In the genomic region with DNA sequence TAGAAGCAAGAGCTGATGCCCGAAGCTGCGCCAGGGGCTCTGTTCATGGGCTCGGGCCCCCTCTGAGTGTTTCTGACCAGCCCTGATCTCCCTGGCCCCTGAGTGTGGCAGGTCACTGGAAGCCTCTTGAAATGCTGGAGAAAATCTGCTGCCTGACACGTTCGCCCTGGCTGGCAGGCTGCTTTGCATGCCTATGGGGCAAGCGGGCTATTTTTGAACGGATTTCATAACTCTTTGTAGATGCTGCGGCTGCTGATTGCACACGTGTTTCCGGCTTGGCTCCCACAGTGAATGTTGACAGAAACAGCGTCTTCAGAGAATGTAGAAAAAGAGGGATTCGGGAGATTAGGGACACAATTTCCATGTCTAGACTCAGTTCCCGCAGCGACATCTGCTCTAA, we compare ENCODE assay signal across 8 mouse cellular contexts.
DNase-seq lines count a peak whose midpoint lies in the region; ATAC-seq and TF ChIP-seq lines count a peak whose summit lies in the region.

No protein-coding gene starts in this region.

- H3K27me3 ChIP-seq in hindbrain, embryonic 10.5 days (ENCODE audit: insufficient read depth, poor library complexity, severe bottlenecking), result no peaks in the 10 kb centered on the region
- H3K27me3 ChIP-seq in hindbrain, embryonic 11.5 days (ENCODE audit: control insufficient read depth, insufficient read depth, low read length), result no peaks in the 10 kb centered on the region
- no peaks in the 10 kb centered on the region for H3K27me3 ChIP-seq in limb, embryonic 15.5 days
- H3K27me3 ChIP-seq in midbrain, postnatal 0 days (ENCODE audit: insufficient read depth, low read length), result no peaks in the 10 kb centered on the region

- peak overlapping the region; percentile 40 for H3K27ac ChIP-seq in hindbrain, embryonic 10.5 days
- H3K27ac ChIP-seq in hindbrain, embryonic 11.5 days (ENCODE audit: low read depth, low read length), result no peak overlapping the region
- H3K27ac ChIP-seq in limb, embryonic 15.5 days, result peak overlapping the region; percentile 54; the same call in 1 of the 2 replicates
- H3K27ac ChIP-seq in midbrain, postnatal 0 days (ENCODE audit: low read depth, low read length), result no peak overlapping the region

- no peaks in the 10 kb centered on the region for H3K36me3 ChIP-seq in hindbrain, embryonic 10.5 days
- no peaks in the 10 kb centered on the region for H3K36me3 ChIP-seq in hindbrain, embryonic 11.5 days (ENCODE audit: control insufficient read depth, insufficient read depth, low read length)
- no peaks in the 10 kb centered on the region for H3K36me3 ChIP-seq in limb, embryonic 15.5 days
- no peaks in the 10 kb centered on the region for H3K36me3 ChIP-seq in midbrain, postnatal 0 days (ENCODE audit: insufficient read depth, low read length)

- no peak overlapping the region for H3K4me2 ChIP-seq in hindbrain, embryonic 11.5 days (replicated peaks; ENCODE audit: low read depth, low read length)
- no peak overlapping the region for H3K4me2 ChIP-seq in limb, embryonic 15.5 days
- H3K4me2 ChIP-seq in midbrain, postnatal 0 days (ENCODE audit: low read depth, low read length, poor library complexity, severe bottlenecking), result peak overlapping the region; percentile 38

- TF ChIP-seq CTCF in midbrain, postnatal 0 days (IDR thresholded peaks at IDR 0.05), result no peak

- WGBS in hindbrain, embryonic 10.5 days, result 69% methylated on average over 14 of the region's 14 CpGs
- 71% methylated on average over 14 of the region's 14 CpGs for WGBS in hindbrain, embryonic 11.5 days
- WGBS in limb, embryonic 15.5 days, result 55% methylated on average over 14 of the region's 14 CpGs
- WGBS in midbrain, postnatal 0 days, result 28% methylated on average over 14 of the region's 14 CpGs

- H3K4me1 ChIP-seq in hindbrain, embryonic 10.5 days (replicated peaks), result peaks cover 18% of the 10 kb centered on the region
- H3K4me1 ChIP-seq in hindbrain, embryonic 11.5 days (replicated peaks; ENCODE audit: control insufficient read depth, insufficient read depth, low read length), result no peaks in the 10 kb centered on the region
- H3K4me1 ChIP-seq in limb, embryonic 15.5 days, result 0 out of 2 replicates have a peak, but pooled peaks cover 11% of the 10 kb centered on the region
- H3K4me1 ChIP-seq in midbrain, postnatal 0 days (ENCODE audit: insufficient read depth, low read length), result no peaks in the 10 kb centered on the region

- DNase-seq in hindbrain, embryonic 10.5 days (ENCODE audit: low spot score), result no peak
- DNase-seq in hindbrain, embryonic 11.5 days (ENCODE audit: low spot score), result no peak
- DNase-seq in NIH3T3 (ENCODE audit: low read depth), result peak; percentile 33
- DNase-seq in frontal cortex, adult 2 months (ENCODE audit: extremely low spot score in 1 of 2, low spot score in 1 of 2), result peak; percentile 56 to 76
- peak; percentile 57 for DNase-seq in heart, postnatal 25 days (ENCODE audit: low spot score)
- no peak for DNase-seq in midbrain, postnatal 0 days (ENCODE audit: low spot score)
- no peak for DNase-seq in neural tube, embryonic 10.5 days (ENCODE audit: extremely low spot score, low spot score)

- no peak overlapping the region for H3K4me3 ChIP-seq in hindbrain, embryonic 10.5 days
- no peak overlapping the region for H3K4me3 ChIP-seq in hindbrain, embryonic 11.5 days (ENCODE audit: low read depth, low read length)
- no peak overlapping the region for H3K4me3 ChIP-seq in limb, embryonic 15.5 days
- no peak overlapping the region for H3K4me3 ChIP-seq in midbrain, postnatal 0 days (ENCODE audit: low read depth, low read length)

- no peaks in the 10 kb centered on the region for H3K9me3 ChIP-seq in hindbrain, embryonic 10.5 days
- H3K9me3 ChIP-seq in hindbrain, embryonic 11.5 days (ENCODE audit: control insufficient read depth, low read length), result no peaks in the 10 kb centered on the region
- no peaks in the 10 kb centered on the region for H3K9me3 ChIP-seq in limb, embryonic 15.5 days
- no peaks in the 10 kb centered on the region for H3K9me3 ChIP-seq in midbrain, postnatal 0 days (ENCODE audit: low read length)

- intact Hi-C loops in heart, postnatal 25 days (cut with DNase I), result loop anchor here (5.0 kb wide), 1 partner anchor 82 kb away; no protein-coding TSS in a partner anchor

- ATAC-seq in hindbrain, embryonic 11.5 days (ENCODE audit: low FRiP score), result no peak
- no peak for ATAC-seq in limb, embryonic 15.5 days (ENCODE audit: insufficient number of reproducible peaks, low FRiP score, low TSS enrichment, low read depth)
- ATAC-seq in midbrain, postnatal 0 days (ENCODE audit: low FRiP score), result no peak

- H3K9ac ChIP-seq in hindbrain, embryonic 11.5 days (ENCODE audit: low read depth, low read length), result no peak overlapping the region
- no peak overlapping the region for H3K9ac ChIP-seq in limb, embryonic 15.5 days
- H3K9ac ChIP-seq in midbrain, postnatal 0 days (replicated peaks; ENCODE audit: low read length, poor library complexity, severe bottlenecking), result no peak overlapping the region

Comparison
In these comparisons a context has a peak if more than half of its experiments do, and no peak if none do; other contexts are left out.
1. H3K27ac ChIP-seq: peak in hindbrain, embryonic 10.5 days (single experiment) and limb, embryonic 15.5 days (single experiment); none in hindbrain, embryonic 11.5 days (single experiment) and midbrain, postnatal 0 days (single experiment).
2. DNase-seq: peak in NIH3T3 (single experiment), frontal cortex, adult 2 months (2 of 2) and heart, postnatal 25 days (single experiment); none in hindbrain, embryonic 10.5 days (single experiment), hindbrain, embryonic 11.5 days (single experiment), midbrain, postnatal 0 days (single experiment) and neural tube, embryonic 10.5 days (single experiment).